Mouse (Mus musculus): Measurements from ENCODE around the gene Ccdc85c.

- TF ChIP-seq CTCF (IDR thresholded peaks at IDR 0.05; ENCODE audit: control insufficient read depth, insufficient read depth, insufficient read length), result no peak
- no peak for TF ChIP-seq USF1 (IDR thresholded peaks at IDR 0.05; ENCODE audit: low read depth)
- no peak for TF ChIP-seq CEBPB (IDR thresholded peaks at IDR 0.05; ENCODE audit: low read depth)
These were observed 6.3 kb downstream of the Ccdc85c start for GRCm38 (mm10) chr12:108268970-108269369.
